Mouse (Mus musculus) Patski (cell line): ENCODE data around the gene Gm14308. TPM values are rescaled to one million over a fixed set of nuclear protein-coding genes. Genes with fewer than 3 reads are reported as not detected.
"Not testable (repeated sequence)": the region's sequence is repeated elsewhere in the genome, so short reads cannot be mapped to it uniquely, and the experiment has no call there.

Experiments
- ATAC-seq: fragments of 100-300 bp; one replicate; pipeline ENCODE4 v1.8.0; 2021
- CTCF ChIA-PET: fragments of 350-600 bp; sonication (Branson Sonifier 250); formaldehyde crosslinking; loops from one replicate; lab custom pipeline; 2022; ENCODE audit warnings: inconsistent platforms; lab: Charles Lee
- POLR2A ChIA-PET: fragments of 350-600 bp; sonication (Branson Sonifier 250); formaldehyde crosslinking; loops from one replicate; lab custom pipeline; 2022; ENCODE audit warnings: antibody characterized with exemption, inconsistent platforms; lab: Charles Lee
- DNase-seq: peaks from one replicate; pipeline ENCODE4 v3.0.0-alpha.2; 2011; ENCODE audit warnings: low read depth, low spot score
- H3K27me3 ChIP-seq: fragments of 371-371 bp; one replicate; pipeline ENCODE4 v1.5.1; 2021
- in situ Hi-C: fragments of 300-500 bp; cut with MboI; formaldehyde crosslinking; loops from 3 replicates; pipeline ENCODE4 v1.11.1; 2018; ENCODE audit warnings: low pct_unique_long_range_greater_than_20kb, mixed read lengths
- polyA plus RNA-seq: library from polyadenylated mRNA; unstranded; gene quantifications from one replicate; pipeline ENCODE4 v1.2.3, GENCODE M21; 2021

Gene Gm14308
- polyA plus RNA-seq: 1.0 TPM

- in situ Hi-C loops: not testable (repeated sequence)
These were observed at the start of gene Gm14308 for GRCm38 (mm10) chr2:176636244-176636643. Gm14308 (minus strand) TSS chr2:176636344.

GRCm38 (mm10) chr2:176670222-176670621 is 34.1 kb upstream of the Gm14308 start, which contains the start of gene Zfp973:
Zfp973 (plus strand) TSS chr2:176670522.
- in situ Hi-C loops, DNase-seq, ATAC-seq, POLR2A ChIA-PET, H3K27me3 ChIP-seq, CTCF ChIA-PET: not testable (repeated sequence)

More at GRCm38 (mm10) chr2:176636244-176636643, at the start of gene Gm14308:
- CTCF ChIA-PET, H3K27me3 ChIP-seq, POLR2A ChIA-PET, DNase-seq, ATAC-seq: not testable (repeated sequence)

Other genes starting within 250 kb of the Gm14308 start
- gene Gm14435, start 212.8 kb downstream of the Gm14308 start, polyA plus RNA-seq: 6.4 TPM
- gene Gm14434, start 149.6 kb downstream of the Gm14308 start, polyA plus RNA-seq: 5.7 TPM
- gene Zfp967, start 115.3 kb downstream of the Gm14308 start, polyA plus RNA-seq: not detected
- gene Zfp973, start 34.2 kb upstream of the Gm14308 start, polyA plus RNA-seq: 10.0 TPM
- gene Gm14305, start 72.0 kb upstream of the Gm14308 start, polyA plus RNA-seq: 22.3 TPM
- gene Gm14295, start 162.3 kb upstream of the Gm14308 start, polyA plus RNA-seq: 19.9 TPM
- not detected for gene Gm14408, start 194.8 kb upstream of the Gm14308 start, polyA plus RNA-seq